9 mouse cellular contexts compared by ENCODE assay signal in the genomic region with DNA sequence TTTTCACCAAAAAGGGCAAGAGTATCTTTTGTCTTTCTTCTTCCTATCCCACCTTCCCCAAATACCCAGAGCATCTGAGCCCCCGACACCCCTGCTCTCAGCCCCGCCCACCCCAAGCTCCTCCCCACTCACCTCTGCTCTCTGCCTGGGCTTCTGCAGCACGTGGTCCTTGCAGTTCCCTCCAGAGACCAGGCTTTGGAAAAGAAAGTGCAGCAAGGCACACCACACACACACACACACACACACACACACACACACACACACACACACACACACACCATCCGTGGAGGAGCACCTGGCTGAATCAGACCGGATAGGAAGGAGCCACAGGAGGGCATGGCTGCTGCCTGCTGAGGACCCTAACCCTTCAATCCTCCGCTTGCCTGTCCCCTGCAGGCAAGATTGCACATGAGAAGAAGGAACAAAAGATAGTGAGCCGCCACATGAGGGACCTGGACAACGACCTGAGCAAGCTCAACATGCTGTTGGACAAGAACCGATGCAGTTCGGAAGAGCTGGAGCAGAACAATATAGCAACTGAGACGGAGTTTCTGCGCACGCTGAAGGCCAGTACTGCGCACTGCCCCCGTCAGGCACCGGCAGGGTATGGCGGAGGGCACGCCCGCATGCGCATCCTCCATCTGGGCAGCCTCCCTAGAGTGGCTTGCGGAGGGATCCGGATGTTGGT. TPM values are rescaled to one million over a fixed set of nuclear protein-coding genes. Genes with fewer than 3 reads are reported as not detected.
DNase-seq lines count a peak whose midpoint lies in the region; ATAC-seq and TF ChIP-seq lines count a peak whose summit lies in the region.
"Had no signal": no experiment of that assay in that cellular context is flagged by ENCODE, and none has a peak within 500 bp of the region (broad histone marks: within the 10 kb centered on the region; RNA-seq: fewer than 3 reads in every experiment).

No protein-coding gene starts in this region.

- WGBS in kidney, embryonic 14.5 days, result 9% methylated on average over 22 of the region's 22 CpGs
- 6% methylated on average over 22 of the region's 22 CpGs for WGBS in hindbrain, embryonic 10.5 days
- 3% methylated on average over 22 of the region's 22 CpGs for WGBS in liver, postnatal 0 days (ENCODE audit: insufficient replicate concordance)

- H3K4me3 ChIP-seq in kidney, embryonic 14.5 days (ENCODE audit: low read length), result peak overlapping the region; percentile 13; the same call in 1 of the 2 replicates
- peak overlapping the region; percentile 36 for H3K4me3 ChIP-seq in hindbrain, embryonic 10.5 days
- no peak overlapping the region for H3K4me3 ChIP-seq in liver, postnatal 0 days (ENCODE audit: low read depth, low read length)
- H3K4me3 ChIP-seq: myocyte had no signal

- peak; percentile 66 for TF ChIP-seq CTCF in liver, postnatal 0 days (IDR thresholded peaks at IDR 0.05; ENCODE audit: low read depth)

- ATAC-seq in kidney, embryonic 14.5 days (ENCODE audit: low FRiP score, low TSS enrichment), result peak; percentile 48
- peak; percentile 75 for ATAC-seq in liver, postnatal 0 days
- ATAC-seq in erythroblast, adult 5-6 weeks (replicated peaks; ENCODE audit: low FRiP score, poor library complexity, severe bottlenecking), result no peak

- no peak for DNase-seq in kidney, adult 9 months
- peak; percentile 80 for DNase-seq in ES-CJ7 (ENCODE audit: low read depth, low spot score)
- peak; percentile 85 for DNase-seq in embryo, embryonic 11 days
- DNase-seq in hindbrain, embryonic 10.5 days (ENCODE audit: low spot score), result peak; percentile 75
- DNase-seq in liver, postnatal 0 days, result peak; percentile 64
- peak; percentile 68 for DNase-seq in retina, embryonic 14.5 days (ENCODE audit: low spot score)

- no peak overlapping the region for H3K27ac ChIP-seq in kidney, embryonic 14.5 days (ENCODE audit: low read depth, low read length)
- peak overlapping the region; percentile 84 for H3K27ac ChIP-seq in hindbrain, embryonic 10.5 days
- H3K27ac ChIP-seq in liver, postnatal 0 days (ENCODE audit: low read depth), result no peak overlapping the region

- peaks cover 28% of the 10 kb centered on the region for H3K4me1 ChIP-seq in kidney, embryonic 14.5 days (ENCODE audit: control insufficient read depth, insufficient read depth, low read length)
- H3K4me1 ChIP-seq in hindbrain, embryonic 10.5 days (replicated peaks), result peaks cover 44% of the 10 kb centered on the region
- peaks cover 2% of the 10 kb centered on the region; the same call in 1 of the 2 replicates for H3K4me1 ChIP-seq in liver, postnatal 0 days (ENCODE audit: insufficient read depth)

- no peaks in the 10 kb centered on the region for H3K9me3 ChIP-seq in kidney, embryonic 14.5 days (ENCODE audit: control insufficient read depth, low read length)
- H3K9me3 ChIP-seq in hindbrain, embryonic 10.5 days, result no peaks in the 10 kb centered on the region
- no peaks in the 10 kb centered on the region for H3K9me3 ChIP-seq in liver, postnatal 0 days (ENCODE audit: low read length)

- H3K4me2 ChIP-seq in kidney, embryonic 14.5 days (replicated peaks; ENCODE audit: low read depth, low read length), result peak overlapping the region; percentile 36
- peak overlapping the region; percentile 61 for H3K4me2 ChIP-seq in liver, postnatal 0 days (ENCODE audit: low read depth, low read length)

- TF ChIP-seq EP300 in liver, postnatal 0 days (IDR thresholded peaks at IDR 0.05; ENCODE audit: low read depth), result no peak

- no peaks in the 10 kb centered on the region for H3K27me3 ChIP-seq in kidney, embryonic 14.5 days (ENCODE audit: control insufficient read depth, insufficient read depth, low read length)
- peaks cover 6% of the 10 kb centered on the region; the same call in 1 of the 2 replicates for H3K27me3 ChIP-seq in hindbrain, embryonic 10.5 days (ENCODE audit: insufficient read depth, poor library complexity, severe bottlenecking)
- 0 out of 2 replicates have a peak, but pooled peaks cover 6% of the 10 kb centered on the region for H3K27me3 ChIP-seq in liver, postnatal 0 days (ENCODE audit: insufficient read depth, low read length)

- no peaks in the 10 kb centered on the region for H3K36me3 ChIP-seq in kidney, embryonic 14.5 days (ENCODE audit: control insufficient read depth, insufficient read depth, low read length)
- peaks cover 28% of the 10 kb centered on the region for H3K36me3 ChIP-seq in hindbrain, embryonic 10.5 days
- no peaks in the 10 kb centered on the region for H3K36me3 ChIP-seq in liver, postnatal 0 days (replicated peaks; ENCODE audit: insufficient read depth, low read length)

- no peak overlapping the region for H3K9ac ChIP-seq in kidney, embryonic 14.5 days (ENCODE audit: low read depth, low read length)
- H3K9ac ChIP-seq in liver, postnatal 0 days (replicated peaks), result no peak overlapping the region; the same call in 1 of the 2 replicates

RNA-seq across cellular contexts. Expression of a gene that starts 14.7 kb away (rescaled TPM):
- 21.4 and 37.2 TPM in 2 replicates for polyA plus RNA-seq in kidney, embryonic 14.5 days (2014; fragmentation: Nextera tagmentation; extraction: Ambion mirVana)
- 28.3 and 35.5 TPM in 2 replicates for polyA plus RNA-seq in hindbrain, embryonic 10.5 days (2016; fragmentation: Nextera tagmentation; extraction: Ambion mirVana)
- 28.6 and 29.0 TPM in 2 replicates for polyA plus RNA-seq in liver, postnatal 0 days (2015; fragmentation: Nextera tagmentation; extraction: Ambion mirVana)
- 4.6 and 10.6 TPM in 2 replicates for total RNA-seq in erythroblast, adult 5-6 weeks (2015; ENCODE audit: low replicate concordance)
- 5.5 and 7.1 TPM in 2 replicates for total RNA-seq in erythroblast, adult 5-6 weeks (2017; ENCODE audit: low replicate concordance)

RNA-seq across cellular contexts. Expression of a gene that starts 24.6 kb away (rescaled TPM):
- polyA plus RNA-seq in kidney, embryonic 14.5 days (2014; fragmentation: Nextera tagmentation; extraction: Ambion mirVana), result 5.6 and 6.4 TPM in 2 replicates
- 20.0 and 21.3 TPM in 2 replicates for polyA plus RNA-seq in hindbrain, embryonic 10.5 days (2016; fragmentation: Nextera tagmentation; extraction: Ambion mirVana)
- 0.89 and 0.95 TPM in 2 replicates for polyA plus RNA-seq in liver, postnatal 0 days (2015; fragmentation: Nextera tagmentation; extraction: Ambion mirVana)
- not detected in 2 replicates for total RNA-seq in erythroblast, adult 5-6 weeks (2015; ENCODE audit: low replicate concordance)
- 0.56 and 1.5 TPM in 2 replicates for total RNA-seq in erythroblast, adult 5-6 weeks (2017; ENCODE audit: low replicate concordance)

RNA-seq across cellular contexts. Expression of a gene that starts 24.7 kb away (rescaled TPM):
- polyA plus RNA-seq in kidney, embryonic 14.5 days (2014; fragmentation: Nextera tagmentation; extraction: Ambion mirVana), result 7.3 and 13.0 TPM in 2 replicates
- 29.5 and 37.9 TPM in 2 replicates for polyA plus RNA-seq in hindbrain, embryonic 10.5 days (2016; fragmentation: Nextera tagmentation; extraction: Ambion mirVana)
- 1.0 and 1.5 TPM in 2 replicates for polyA plus RNA-seq in liver, postnatal 0 days (2015; fragmentation: Nextera tagmentation; extraction: Ambion mirVana)
- 0.38 TPM in 1 of 2 replicates, not detected in the other for total RNA-seq in erythroblast, adult 5-6 weeks (2015; ENCODE audit: low replicate concordance)
- 0.09 and 0.42 TPM in 2 replicates for total RNA-seq in erythroblast, adult 5-6 weeks (2017; ENCODE audit: low replicate concordance)

RNA-seq across cellular contexts. Expression of a gene that starts 46.9 kb away (rescaled TPM):
- polyA plus RNA-seq in kidney, embryonic 14.5 days (2014; fragmentation: Nextera tagmentation; extraction: Ambion mirVana), result 362 and 419 TPM in 2 replicates
- polyA plus RNA-seq in hindbrain, embryonic 10.5 days (2016; fragmentation: Nextera tagmentation; extraction: Ambion mirVana), result 458 and 477 TPM in 2 replicates
- 119 and 125 TPM in 2 replicates for polyA plus RNA-seq in liver, postnatal 0 days (2015; fragmentation: Nextera tagmentation; extraction: Ambion mirVana)
- total RNA-seq in erythroblast, adult 5-6 weeks (2015; ENCODE audit: low replicate concordance), result 71.5 and 81.1 TPM in 2 replicates
- 44.6 and 45.7 TPM in 2 replicates for total RNA-seq in erythroblast, adult 5-6 weeks (2017; ENCODE audit: low replicate concordance)

RNA-seq across cellular contexts. Expression of a gene that starts 54.6 kb away (rescaled TPM):
- 0.16 and 0.17 TPM in 2 replicates for polyA plus RNA-seq in kidney, embryonic 14.5 days (2014; fragmentation: Nextera tagmentation; extraction: Ambion mirVana)
- polyA plus RNA-seq in hindbrain, embryonic 10.5 days (2016; fragmentation: Nextera tagmentation; extraction: Ambion mirVana), result 0.04 TPM in 1 of 2 replicates, not detected in the other
- polyA plus RNA-seq in liver, postnatal 0 days (2015; fragmentation: Nextera tagmentation; extraction: Ambion mirVana), result 0.06 and 0.09 TPM in 2 replicates
- total RNA-seq in erythroblast, adult 5-6 weeks (2015; ENCODE audit: low replicate concordance), result not detected in 2 replicates
- not detected in 2 replicates for total RNA-seq in erythroblast, adult 5-6 weeks (2017; ENCODE audit: low replicate concordance)
